Comparison of ENCODE assay signal across 28 mouse cellular contexts in the genomic region with DNA sequence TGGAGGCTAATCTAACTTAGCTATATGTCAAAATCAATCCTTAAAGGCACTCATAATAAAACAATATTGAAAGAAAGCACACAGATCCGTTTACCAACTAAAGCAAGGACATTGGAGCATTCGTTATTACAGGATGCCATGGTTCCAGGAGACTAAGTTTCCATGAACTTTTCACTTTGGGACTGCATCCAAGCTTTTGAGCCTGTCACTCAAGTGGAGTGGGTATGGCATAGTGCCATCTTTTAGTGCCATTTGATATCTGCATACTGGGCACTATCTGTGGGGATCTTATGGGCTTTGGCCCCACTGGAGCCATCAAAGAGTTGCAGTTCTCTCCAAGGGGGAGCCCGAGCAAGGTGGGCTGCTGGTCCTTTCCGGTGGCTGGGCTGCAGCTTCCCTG. TPM values are rescaled to one million over a fixed set of nuclear protein-coding genes. Genes with fewer than 3 reads are reported as not detected.
DNase-seq lines count a peak whose midpoint lies in the region; ATAC-seq lines count a peak whose summit lies in the region.
"Had no signal": no experiment of that assay in that cellular context is flagged by ENCODE, and none has a peak within 500 bp of the region (broad histone marks: within the 10 kb centered on the region; RNA-seq: fewer than 3 reads in every experiment).

No protein-coding gene starts in this region.

- H3K4me2 ChIP-seq in kidney, embryonic 16.5 days (replicated peaks; ENCODE audit: low read depth, low read length), result no peak overlapping the region
- H3K4me2 ChIP-seq: embryonic facial prominence, embryonic 15.5 days; hindbrain, embryonic 13.5 days had no signal

- ATAC-seq in kidney, embryonic 16.5 days (ENCODE audit: low FRiP score, low TSS enrichment), result no peak
- ATAC-seq: forebrain, embryonic 14.5 days; hindbrain, postnatal 0 days had no signal

- H3K4me3 ChIP-seq in kidney, embryonic 16.5 days (ENCODE audit: low read length), result no peak overlapping the region
- no peak overlapping the region for H3K4me3 ChIP-seq in midbrain, embryonic 10.5 days
- H3K4me3 ChIP-seq: embryonic facial prominence, embryonic 15.5 days; erythroblast, embryonic 14.5 days; forebrain, embryonic 10.5 days; heart, embryonic 10.5 days; hindbrain, embryonic 13.5 days had no signal

- no peak overlapping the region for H3K27ac ChIP-seq in kidney, embryonic 16.5 days (ENCODE audit: low read length)
- no peak overlapping the region for H3K27ac ChIP-seq in midbrain, embryonic 10.5 days (replicated peaks)
- H3K27ac ChIP-seq: embryonic facial prominence, embryonic 15.5 days; forebrain, embryonic 10.5 days; heart, embryonic 10.5 days; hindbrain, embryonic 13.5 days; hindbrain, postnatal 0 days had no signal

- whole genome bisulfite sequencing in kidney, embryonic 16.5 days, result 53% methylated on average over 4 of the region's 4 CpGs
- WGBS in midbrain, embryonic 10.5 days, result 62% methylated on average over 4 of the region's 4 CpGs

- no peaks in the 10 kb centered on the region for H3K36me3 ChIP-seq in kidney, embryonic 16.5 days (ENCODE audit: insufficient read depth, low read length)
- H3K36me3 ChIP-seq in midbrain, embryonic 10.5 days, result no peaks in the 10 kb centered on the region
- H3K36me3 ChIP-seq: embryonic facial prominence, embryonic 15.5 days; forebrain, embryonic 10.5 days; heart, embryonic 10.5 days; hindbrain, embryonic 13.5 days had no signal

- DNase-seq in adrenal gland, adult 8-10 months, result peak; percentile 9
- no peak for DNase-seq in adrenal gland, postnatal 25 days
- peak; percentile 22 to 32 for DNase-seq in kidney, adult 8-10 months
- peak; percentile 28 for DNase-seq in adrenal gland, postnatal 10 days
- peak; percentile 45 to 51 for DNase-seq in kidney, postnatal 36 days
- DNase-seq in midbrain, embryonic 10.5 days (ENCODE audit: low spot score), result no peak
- DNase-seq: cerebellum, adult 11 months; cerebellum, adult 8-10 months; cerebellum, postnatal 14 days; embryo, embryonic 11 days; gastrocnemius, postnatal 10 days; heart, postnatal 10 days had no signal

- no peak overlapping the region for H3K9ac ChIP-seq in kidney, embryonic 16.5 days (replicated peaks; ENCODE audit: low read length)
- H3K9ac ChIP-seq: embryonic facial prominence, embryonic 15.5 days; hindbrain, embryonic 13.5 days had no signal

- H3K27me3 ChIP-seq in kidney, embryonic 16.5 days (ENCODE audit: insufficient read depth, low read length), result no peaks in the 10 kb centered on the region
- H3K27me3 ChIP-seq in midbrain, embryonic 10.5 days (ENCODE audit: low read depth, poor library complexity, severe bottlenecking), result no peaks in the 10 kb centered on the region
- H3K27me3 ChIP-seq: embryonic facial prominence, embryonic 15.5 days; hindbrain, embryonic 13.5 days had no signal

- H3K4me1 ChIP-seq in kidney, embryonic 16.5 days (ENCODE audit: insufficient read depth, low read length), result no peaks in the 10 kb centered on the region
- no peaks in the 10 kb centered on the region; the same call in 1 of the 2 replicates for H3K4me1 ChIP-seq in midbrain, embryonic 10.5 days
- H3K4me1 ChIP-seq: embryonic facial prominence, embryonic 15.5 days; forebrain, embryonic 10.5 days; heart, embryonic 10.5 days; hindbrain, embryonic 13.5 days had no signal

- no peaks in the 10 kb centered on the region for H3K9me3 ChIP-seq in kidney, embryonic 16.5 days (ENCODE audit: low read length)
- H3K9me3 ChIP-seq in midbrain, embryonic 10.5 days (replicated peaks), result no peaks in the 10 kb centered on the region
- H3K9me3 ChIP-seq: embryonic facial prominence, embryonic 15.5 days; forebrain, embryonic 10.5 days; heart, embryonic 10.5 days; hindbrain, embryonic 13.5 days had no signal

RNA-seq across cellular contexts. Expression of gene Olfr1358, which starts 8.3 kb away (rescaled TPM):
- total RNA-seq in adrenal gland, adult 8-10 months (2022), result not detected
- total RNA-seq in adrenal gland, postnatal 25 days (2021), result not detected in 2 replicates
- polyA plus RNA-seq in kidney, embryonic 16.5 days (2015; fragmentation: Nextera tagmentation; extraction: Ambion mirVana), result not detected in 2 replicates
- total RNA-seq in adrenal gland, postnatal 10 days (2021), result not detected
- polyA plus RNA-seq in midbrain, embryonic 10.5 days (2016; fragmentation: Nextera tagmentation; extraction: Ambion mirVana), result not detected in 2 replicates
- total RNA-seq: common myeloid progenitor, adult 5-6 weeks; ES-E14; gastrocnemius, postnatal 10 days; gastrocnemius, postnatal 4 days; heart, adult 18-20 months; heart, postnatal 10 days; hematopoietic stem cell, adult 5-6 weeks; hindbrain, postnatal 0 days had no signal
- polyA plus RNA-seq: embryonic facial prominence, embryonic 11.5 days; embryonic facial prominence, embryonic 15.5 days; erythroblast, embryonic 14.5 days; forebrain, embryonic 10.5 days; forebrain, embryonic 14.5 days; heart, embryonic 10.5 days; heart, embryonic 14.5 days; hindbrain, embryonic 13.5 days; hindbrain, postnatal 0 days; intestine, embryonic 14.5 days had no signal

RNA-seq across cellular contexts. Expression of gene Ilvbl, which starts 48.6 kb away (rescaled TPM):
- 10 to 100 TPM; 58.3 to 68.8 (median 61.9) TPM for total RNA-seq in adrenal gland, adult 8-10 months (2022)
- 50.5 and 51.8 TPM in 2 replicates for total RNA-seq in adrenal gland, postnatal 25 days (2021)
- 62.7 and 67.2 TPM in 2 replicates for polyA plus RNA-seq in kidney, embryonic 16.5 days (2015; fragmentation: Nextera tagmentation; extraction: Ambion mirVana)
- 10 to 100 TPM; 54.0 to 55.1 TPM for total RNA-seq in adrenal gland, postnatal 10 days (2021)
- 38.3 and 48.9 TPM in 2 replicates for polyA plus RNA-seq in midbrain, embryonic 10.5 days (2016; fragmentation: Nextera tagmentation; extraction: Ambion mirVana)

Comparison
In these comparisons a context has a peak if more than half of its experiments do, and no peak if none do; other contexts are left out.
1. DNase-seq: peak in adrenal gland, adult 8-10 months (single experiment), kidney, adult 8-10 months (2 of 2), adrenal gland, postnatal 10 days (single experiment) and kidney, postnatal 36 days (2 of 2); none in adrenal gland, postnatal 25 days (single experiment) and midbrain, embryonic 10.5 days (single experiment).